Mouse (Mus musculus): ENCODE data around the gene Cyp27b1. TPM values are rescaled to one million over a fixed set of nuclear protein-coding genes. Genes with fewer than 3 reads are reported as not detected.
A peak's percentile ranks its signal among the peaks of the same experiment; 100 is the strongest.

The Cyp27b1 gene
- polyA plus RNA-seq, 1 experiment, result not detected

DNA sequence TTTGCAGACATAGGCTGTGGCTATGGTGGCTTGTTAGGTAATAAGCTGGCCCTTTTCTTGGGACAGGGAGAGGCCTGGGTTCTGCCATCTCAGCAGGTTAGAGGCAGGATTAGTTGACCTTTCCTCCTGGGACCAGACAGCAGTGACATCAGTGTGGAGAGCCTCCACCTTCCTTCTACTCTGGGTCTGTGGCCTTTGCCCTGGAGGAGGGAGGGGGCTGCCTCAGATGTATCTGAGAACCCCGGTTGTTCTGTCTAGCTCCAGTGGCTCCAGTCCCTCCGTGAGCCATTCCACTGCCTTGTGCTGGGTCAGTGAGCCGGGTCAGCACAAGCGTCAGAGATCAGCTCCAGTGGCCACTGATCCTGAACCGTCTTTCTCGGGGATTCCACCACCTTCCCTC lies 4.9 kb upstream of the Cyp27b1 start:
- H3K4me1 ChIP-seq (ENCODE audit: control insufficient read depth, insufficient read depth, low read length), result peaks cover 1% of the 10 kb centered on the region
- TF ChIP-seq CTCF (IDR thresholded peaks at IDR 0.05; ENCODE audit: insufficient read depth, low read depth, low read length) (no peak), POLR2A (IDR thresholded peaks at IDR 0.05; ENCODE audit: insufficient read depth, low read depth, low read length) (no peak)
- H3K27ac ChIP-seq (ENCODE audit: insufficient read depth, low read depth, low read length), result no peak overlapping the region
- H3K4me3 ChIP-seq (ENCODE audit: insufficient read depth, low read depth, low read length), result no peak overlapping the region
- 87% methylated on average over 6 of the region's 6 CpGs for WGBS

DNA sequence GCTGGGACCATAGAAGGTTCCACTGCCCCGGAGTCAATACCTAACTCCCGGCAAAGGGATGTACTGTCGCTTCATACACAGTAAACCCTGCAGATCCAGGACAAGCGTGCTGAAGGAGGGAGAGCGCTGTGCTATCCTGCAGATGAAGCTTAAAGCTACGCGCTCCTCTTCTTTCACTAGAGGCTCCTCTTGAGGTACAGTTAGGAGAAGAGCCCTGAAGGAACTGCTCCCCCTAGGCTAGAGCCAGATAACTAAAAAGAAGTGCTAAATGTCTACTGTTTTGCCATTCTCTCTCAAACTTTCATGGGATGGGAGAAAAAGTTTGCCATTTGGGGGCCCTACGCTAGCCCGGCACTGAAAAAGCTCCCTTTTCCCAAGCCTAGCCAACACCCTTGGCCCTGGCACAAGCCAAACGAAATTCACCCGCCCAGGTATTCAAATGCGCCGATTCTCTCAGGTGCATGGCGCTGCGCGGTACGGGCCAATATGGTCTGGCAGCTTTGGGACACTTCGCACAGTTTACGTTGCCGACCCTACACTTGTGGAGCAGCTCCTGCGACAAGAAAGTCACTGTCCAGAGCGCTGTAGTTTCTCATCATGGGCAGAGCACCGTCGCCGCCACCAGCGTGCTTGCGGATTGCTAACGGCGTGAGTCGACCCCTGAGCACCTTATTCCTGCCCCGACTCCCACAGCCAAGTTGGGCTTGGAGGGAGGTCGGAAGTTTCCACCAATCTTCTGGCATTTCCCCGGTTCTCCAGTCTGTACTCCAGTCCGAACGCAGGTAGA lies 751 bp downstream of the Cyp27b1 start:
- Histone ChIP-seq H3K4me1 (ENCODE audit: control insufficient read depth, insufficient read depth, low read length) (peaks cover 13% of the 10 kb centered on the region), H3K4me3 (ENCODE audit: insufficient read depth, low read depth, low read length) (no peak overlapping the region), H3K27ac (ENCODE audit: insufficient read depth, low read depth, low read length) (no peak overlapping the region)
- no peak for TF ChIP-seq CTCF (IDR thresholded peaks at IDR 0.05; ENCODE audit: insufficient read depth, low read depth, low read length)
- no peak for TF ChIP-seq POLR2A (IDR thresholded peaks at IDR 0.05; ENCODE audit: insufficient read depth, low read depth, low read length)
- WGBS, result 4% methylated on average over 35 of the region's 35 CpGs

DNA sequence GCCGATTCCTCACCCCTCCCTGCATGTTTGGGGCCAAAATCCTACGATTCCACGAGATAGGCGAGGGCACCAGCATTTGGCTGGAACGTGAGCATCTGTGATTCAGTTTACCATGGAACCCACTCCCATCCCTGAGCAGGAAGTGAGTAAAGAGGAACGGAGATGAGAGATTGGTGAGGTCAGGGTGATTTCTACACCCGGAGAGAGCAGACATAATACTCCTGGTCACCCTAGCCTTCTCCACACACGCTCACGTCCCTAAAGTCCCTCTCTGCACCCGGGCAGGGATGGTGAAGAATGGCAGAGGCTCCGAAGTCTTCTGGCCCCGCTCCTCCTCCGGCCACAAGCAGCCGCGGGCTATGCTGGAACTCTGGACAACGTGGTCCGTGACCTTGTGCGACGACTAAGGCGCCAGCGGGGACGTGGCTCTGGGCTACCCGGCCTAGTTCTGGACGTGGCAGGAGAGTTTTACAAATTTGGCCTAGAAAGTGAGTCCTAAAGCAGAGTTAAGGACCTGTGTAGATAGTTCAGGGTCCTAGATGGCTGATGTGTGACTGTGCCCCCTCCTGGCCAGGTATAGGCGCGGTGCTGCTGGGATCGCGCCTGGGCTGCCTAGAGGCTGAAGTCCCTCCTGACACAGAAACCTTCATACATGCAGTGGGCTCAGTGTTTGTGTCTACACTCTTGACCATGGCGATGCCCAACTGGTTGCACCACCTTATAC lies 1.5 kb downstream of the Cyp27b1 start:
- 4% methylated on average over 29 of the region's 29 CpGs for WGBS
- peaks cover 13% of the 10 kb centered on the region for H3K4me1 ChIP-seq (ENCODE audit: control insufficient read depth, insufficient read depth, low read length)
- no peak overlapping the region for H3K4me3 ChIP-seq (ENCODE audit: insufficient read depth, low read depth, low read length)
- H3K27ac ChIP-seq (ENCODE audit: insufficient read depth, low read depth, low read length), result no peak overlapping the region
- TF ChIP-seq POLR2A (IDR thresholded peaks at IDR 0.05; ENCODE audit: insufficient read depth, low read depth, low read length) (no peak), CTCF (IDR thresholded peaks at IDR 0.05; ENCODE audit: insufficient read depth, low read depth, low read length) (no peak)

DNA sequence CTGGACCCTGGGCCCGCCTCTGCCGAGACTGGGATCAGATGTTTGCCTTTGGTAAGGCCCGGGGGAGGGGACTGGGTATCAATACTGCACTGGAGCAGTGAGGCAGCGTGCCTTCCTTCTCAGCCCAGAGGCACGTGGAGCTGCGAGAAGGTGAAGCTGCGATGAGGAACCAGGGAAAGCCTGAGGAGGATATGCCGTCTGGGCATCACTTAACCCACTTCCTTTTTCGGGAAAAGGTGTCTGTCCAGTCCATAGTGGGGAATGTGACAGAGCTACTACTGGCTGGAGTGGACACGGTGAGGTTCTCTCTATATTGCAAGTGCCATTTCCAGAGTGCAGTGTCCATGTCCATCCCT lies 2.0 kb downstream of the Cyp27b1 start:
- H3K4me1 ChIP-seq (ENCODE audit: control insufficient read depth, insufficient read depth, low read length), result peaks cover 13% of the 10 kb centered on the region
- H3K27ac ChIP-seq (ENCODE audit: insufficient read depth, low read depth, low read length), result no peak overlapping the region
- no peak overlapping the region for H3K4me3 ChIP-seq (ENCODE audit: insufficient read depth, low read depth, low read length)
- TF ChIP-seq POLR2A (IDR thresholded peaks at IDR 0.05; ENCODE audit: insufficient read depth, low read depth, low read length) (no peak), CTCF (IDR thresholded peaks at IDR 0.05; ENCODE audit: insufficient read depth, low read depth, low read length) (no peak)
- 22% methylated on average over 10 of the region's 10 CpGs for WGBS

DNA sequence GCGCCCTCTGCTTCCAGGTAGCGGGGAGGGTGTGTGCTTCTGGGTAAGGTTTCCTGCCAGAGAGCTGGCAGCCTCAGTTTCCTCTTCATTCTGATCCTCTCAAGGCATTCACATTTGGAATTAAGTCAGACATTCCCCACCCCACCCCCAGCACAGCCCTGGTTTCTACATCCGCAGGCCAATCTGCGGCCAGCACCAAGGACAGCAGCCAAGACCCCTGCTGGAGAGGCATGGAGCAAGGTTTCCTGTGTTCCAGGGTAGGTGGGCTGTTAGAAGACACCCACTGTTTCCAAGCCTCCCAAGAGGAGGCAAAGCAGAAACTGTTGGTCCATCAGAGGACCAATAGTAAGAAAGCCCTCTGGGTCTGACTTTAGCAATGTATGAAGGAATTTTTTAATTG lies 6.6 kb downstream of the Cyp27b1 start:
- H3K27ac ChIP-seq (ENCODE audit: insufficient read depth, low read depth, low read length), result no peak overlapping the region
- TF ChIP-seq POLR2A (IDR thresholded peaks at IDR 0.05; ENCODE audit: insufficient read depth, low read depth, low read length) (no peak), CTCF (IDR thresholded peaks at IDR 0.05; ENCODE audit: insufficient read depth, low read depth, low read length) (no peak)
- H3K4me1 ChIP-seq (ENCODE audit: control insufficient read depth, insufficient read depth, low read length), result peaks cover 12% of the 10 kb centered on the region
- H3K4me3 ChIP-seq (ENCODE audit: insufficient read depth, low read depth, low read length), result no peak overlapping the region
- 79% methylated on average over 4 of the region's 4 CpGs for WGBS

DNA sequence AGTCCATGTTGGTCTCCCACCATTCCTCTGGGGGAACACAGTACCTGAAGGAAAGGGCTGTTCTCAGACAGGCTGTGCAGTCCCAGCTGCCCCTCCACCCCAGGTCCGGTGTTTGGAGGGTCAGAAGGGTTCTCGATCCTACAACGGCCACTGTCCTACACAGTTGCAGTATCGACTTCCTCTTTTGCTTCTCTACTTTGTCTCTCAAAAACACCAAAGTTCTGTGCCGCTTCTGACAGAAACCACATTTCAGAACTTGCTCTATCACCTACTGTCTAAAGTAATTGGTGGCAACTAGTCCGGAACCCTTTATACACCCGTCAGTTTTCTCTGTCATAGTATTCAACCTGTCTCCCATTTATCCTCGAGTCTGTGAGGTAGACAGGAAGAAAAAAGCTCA lies 7.4 kb downstream of the Cyp27b1 start:
- TF ChIP-seq CTCF (IDR thresholded peaks at IDR 0.05; ENCODE audit: insufficient read depth, low read depth, low read length) (no peak), POLR2A (IDR thresholded peaks at IDR 0.05; ENCODE audit: insufficient read depth, low read depth, low read length) (no peak)
- Histone ChIP-seq H3K27ac (ENCODE audit: insufficient read depth, low read depth, low read length) (no peak overlapping the region), H3K4me3 (ENCODE audit: insufficient read depth, low read depth, low read length) (no peak overlapping the region), H3K4me1 (ENCODE audit: control insufficient read depth, insufficient read depth, low read length) (peaks cover 14% of the 10 kb centered on the region)
- WGBS, result 90% methylated on average over 8 of the region's 8 CpGs

DNA sequence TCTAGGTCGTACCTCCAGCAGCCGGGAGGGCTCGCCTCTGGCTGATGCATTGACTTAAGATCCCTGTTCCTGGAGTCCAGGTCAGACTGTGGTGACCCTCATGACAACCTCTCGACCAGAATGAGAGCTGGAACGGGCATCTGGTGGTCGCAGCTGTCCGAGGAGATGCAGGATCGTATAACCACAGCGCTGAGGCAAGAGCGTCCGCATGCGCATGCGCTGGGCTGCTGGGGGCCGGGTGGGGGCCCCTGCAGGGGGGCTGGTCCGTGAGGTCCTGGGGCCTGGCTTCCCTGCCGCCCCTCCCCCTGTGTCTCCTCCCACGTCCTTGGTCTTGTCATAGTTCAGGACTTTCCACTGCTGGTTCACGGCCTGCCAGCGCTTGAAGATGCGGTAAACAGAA lies 8.4 kb downstream of the Cyp27b1 start:
- WGBS, result 89% methylated on average over 20 of the region's 20 CpGs
- peaks cover 20% of the 10 kb centered on the region for H3K4me1 ChIP-seq (ENCODE audit: control insufficient read depth, insufficient read depth, low read length)
- no peak for TF ChIP-seq CTCF (IDR thresholded peaks at IDR 0.05; ENCODE audit: insufficient read depth, low read depth, low read length)
- no peak for TF ChIP-seq POLR2A (IDR thresholded peaks at IDR 0.05; ENCODE audit: insufficient read depth, low read depth, low read length)

DNA sequence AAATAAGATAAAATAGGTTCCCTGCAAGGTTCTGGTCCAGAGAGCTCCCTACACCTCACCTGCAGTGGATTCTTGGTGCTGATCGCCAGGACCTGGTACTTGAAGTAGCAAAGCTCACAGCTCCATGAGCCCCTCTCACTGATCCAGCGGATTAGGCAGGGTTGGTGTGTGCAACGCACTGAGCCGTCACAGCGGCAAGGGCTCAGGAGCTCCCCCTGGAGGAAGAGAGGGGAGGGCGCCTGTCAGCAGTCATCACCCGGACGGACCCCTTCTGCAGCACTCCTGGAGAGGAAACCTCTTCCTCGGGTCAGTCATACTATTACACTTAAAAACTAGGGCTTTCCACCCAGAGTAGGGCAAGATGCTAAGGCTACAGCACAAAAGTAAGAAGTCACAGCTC lies 10.1 kb downstream of the Cyp27b1 start:
- Histone ChIP-seq H3K27ac (ENCODE audit: insufficient read depth, low read depth, low read length) (no peak overlapping the region), H3K4me1 (ENCODE audit: control insufficient read depth, insufficient read depth, low read length) (peaks cover 20% of the 10 kb centered on the region), H3K4me3 (ENCODE audit: insufficient read depth, low read depth, low read length) (peak overlapping the region; percentile 78)
- WGBS, result 2% methylated on average over 9 of the region's 9 CpGs
- TF ChIP-seq CTCF (IDR thresholded peaks at IDR 0.05; ENCODE audit: insufficient read depth, low read depth, low read length), result peak; percentile 94
- TF ChIP-seq POLR2A (IDR thresholded peaks at IDR 0.05; ENCODE audit: insufficient read depth, low read depth, low read length), result no peak

More for the DNA sequence above, 8.4 kb downstream of the Cyp27b1 start:
- H3K4me3 ChIP-seq (ENCODE audit: insufficient read depth, low read depth, low read length), result no peak overlapping the region
- H3K27ac ChIP-seq (ENCODE audit: insufficient read depth, low read depth, low read length), result no peak overlapping the region

DNA sequence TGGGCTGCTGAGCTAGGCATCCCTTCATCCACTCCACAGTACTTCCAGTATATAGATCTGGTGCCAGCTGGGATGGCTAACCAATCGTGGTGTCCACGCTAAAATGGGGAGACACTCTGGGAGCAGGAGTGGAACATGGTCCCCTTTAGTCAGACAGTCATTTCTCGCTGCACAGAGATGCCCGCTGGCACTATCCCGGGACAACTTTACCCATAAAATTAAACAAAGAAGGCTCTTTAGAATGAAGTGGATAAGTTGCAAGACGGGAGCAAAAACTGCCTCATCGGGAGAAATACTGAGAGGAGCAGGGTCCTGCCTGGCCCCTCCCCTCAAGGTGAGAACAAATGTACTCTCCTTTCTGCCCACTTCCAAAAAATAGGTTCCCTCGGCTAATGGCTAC lies 10.7 kb downstream of the Cyp27b1 start:
- 2% methylated on average over 8 of the region's 8 CpGs for WGBS
- Histone ChIP-seq H3K27ac (ENCODE audit: insufficient read depth, low read depth, low read length) (no peak overlapping the region), H3K4me1 (ENCODE audit: control insufficient read depth, insufficient read depth, low read length) (peaks cover 20% of the 10 kb centered on the region), H3K4me3 (ENCODE audit: insufficient read depth, low read depth, low read length) (peak overlapping the region; percentile 78)
- TF ChIP-seq CTCF (IDR thresholded peaks at IDR 0.05; ENCODE audit: insufficient read depth, low read depth, low read length), result no peak

Measured in olfactory bulb, adult 2 months (tissue).